Mouse (Mus musculus): ENCODE data around the gene Vmn2r73.
"Not testable (repeated sequence)": the region's sequence is repeated elsewhere in the genome, so short reads cannot be mapped to it uniquely, and the experiment has no call there.

Gene Vmn2r73

GRCm38 (mm10) chr7:85876166-85876565 lies at the start of gene Vmn2r73:
Gene Vmn2r73, minus strand, starts transcription at chr7:85876266.
- no peak for DNase-seq (ENCODE audit: extremely low read depth, insufficient read length, low spot score)

GRCm38 (mm10) chr7:85840090-85840948 lies 35.7 kb downstream of the Vmn2r73 start:
- no peak for DNase-seq (ENCODE audit: extremely low read depth, insufficient read length, low spot score)

- not testable (repeated sequence) for DNase-seq (ENCODE audit: extremely low read depth, insufficient read length, low spot score)
These were observed 58.0 kb downstream of the Vmn2r73 start for GRCm38 (mm10) chr7:85818092-85818491.

Data from 3134 (cell line).